Mouse (Mus musculus) CH12.LX (cell line): ENCODE data around the gene Retreg3. TPM values are rescaled to one million over a fixed set of nuclear protein-coding genes. Genes with fewer than 3 reads are reported as not detected.

Experiments
- DNase-seq: peaks from one replicate; pipeline ENCODE4 v3.0.0-alpha.2; 2013; ENCODE audit errors: extremely low read depth
- H3K27ac ChIP-seq: 2 replicates; pipeline ENCODE4 v1.5.1; 2012; ENCODE audit warnings: low read depth, mild to moderate bottlenecking, control low read depth, moderate library complexity; ENCODE audit not compliant: insufficient read depth
- H3K27me3 ChIP-seq: replicated peaks from 2 replicates; pipeline ENCODE3; 2012; ENCODE audit warnings: inconsistent platforms
- H3K36me3 ChIP-seq, 2 experiments: replicated peaks in 1 of 2; 2 replicates each; pipeline versions ENCODE3 to v1.6.1; 2012; ENCODE audit warnings: inconsistent platforms in 1 of 2, low read length in 1 of 2, mild to moderate bottlenecking in 1 of 2, mixed read lengths in 1 of 2, moderate library complexity in 1 of 2; ENCODE audit not compliant: control insufficient read depth in 1 of 2, insufficient read depth in 1 of 2
- H3K4me1 ChIP-seq, 2 experiments: 2 replicates each; pipeline ENCODE4 v1.6.1; 2012; ENCODE audit warnings: inconsistent platforms in 1 of 2, moderate library complexity in 1 of 2; ENCODE audit not compliant: insufficient read depth in 2 of 2, control insufficient read depth in 1 of 2
- H3K4me2 ChIP-seq: 2 replicates; pipeline ENCODE4 v1.6.1; 2012; ENCODE audit warnings: low read depth, mild to moderate bottlenecking, control low read depth; ENCODE audit not compliant: poor library complexity, insufficient read depth, severe bottlenecking
- H3K4me3 ChIP-seq, 3 experiments: fragments of 150-350 bp in 1 of 3; sonication (generic) in 1 of 3; replicated peaks in 1 of 3; 2 replicates each; pipeline versions ENCODE3 to v1.5.1; 2011 to 2012; ENCODE audit warnings: low read depth in 2 of 3, low read length in 2 of 3, mild to moderate bottlenecking in 2 of 3, moderate library complexity in 2 of 3, control low read depth in 1 of 3, improper control_type of control experiment in 1 of 3, inconsistent platforms in 1 of 3, mixed read lengths in 1 of 3; ENCODE audit not compliant: poor library complexity in 1 of 3
- H3K79me2 ChIP-seq: replicated peaks from 2 replicates; pipeline ENCODE4 v1.6.1; 2012; ENCODE audit warnings: mild to moderate bottlenecking, moderate library complexity; ENCODE audit not compliant: control insufficient read depth, poor library complexity, insufficient read depth, severe bottlenecking; ENCODE audit errors: extremely low read depth
- H3K9ac ChIP-seq: 2 replicates; pipeline ENCODE4 v1.6.1; 2012; ENCODE audit warnings: low read depth, mild to moderate bottlenecking, control low read depth, moderate library complexity; ENCODE audit not compliant: insufficient read depth
- H3K9me3 ChIP-seq: replicated peaks from 2 replicates; pipeline ENCODE3; 2012; ENCODE audit warnings: low read length, inconsistent platforms, mixed read lengths
- CHD1 ChIP-seq: IDR thresholded peaks from 2 replicates; pipeline ENCODE4 v1.6.1; 2012; ENCODE audit warnings: low read depth, low read length, improper control_type of control experiment, inconsistent platforms
- CHD2 ChIP-seq: IDR thresholded peaks from 2 replicates; pipeline ENCODE4 v1.6.1; 2011; ENCODE audit warnings: low read length, improper control_type of control experiment
- CTCF ChIP-seq, 2 experiments: IDR thresholded peaks in 1 of 2; conservative IDR thresholded peaks in 1 of 2; 2 replicates each; pipeline ENCODE4 v1.5.1; 2011 to 2012; ENCODE audit warnings: low read depth in 2 of 2, low read length in 2 of 2, improper control_type of control experiment in 1 of 2, inconsistent platforms in 1 of 2, mild to moderate bottlenecking in 1 of 2, moderate library complexity in 1 of 2
- E2F4 ChIP-seq: IDR thresholded peaks from 2 replicates; pipeline ENCODE4 v1.6.1; 2011; ENCODE audit warnings: low read depth, low read length, improper control_type of control experiment; ENCODE audit not compliant: insufficient replicate concordance
- ELF1 ChIP-seq: IDR thresholded peaks from 2 replicates; pipeline ENCODE4 v1.6.1; 2014; ENCODE audit warnings: low read depth, mild to moderate bottlenecking, inconsistent platforms, low read length, improper control_type of control experiment
- EP300 ChIP-seq: IDR thresholded peaks from 2 replicates; pipeline ENCODE4 v1.6.1; 2011; ENCODE audit warnings: low read length, improper control_type of control experiment
- GABPA ChIP-seq: IDR thresholded peaks from 2 replicates; pipeline ENCODE4 v1.6.1; 2012; ENCODE audit warnings: low read depth, low read length, improper control_type of control experiment, inconsistent platforms; ENCODE audit not compliant: insufficient replicate concordance
- JUN ChIP-seq: IDR thresholded peaks from 2 replicates; pipeline ENCODE4 v1.6.1; 2011; ENCODE audit warnings: low read depth, mild to moderate bottlenecking, low read length, improper control_type of control experiment, moderate library complexity; ENCODE audit not compliant: insufficient read depth
- JUND ChIP-seq: conservative IDR thresholded peaks from 2 replicates; pipeline ENCODE4 v1.6.1; 2011; ENCODE audit warnings: low read depth, low read length, improper control_type of control experiment
- KAT2A ChIP-seq: IDR thresholded peaks from 2 replicates; pipeline ENCODE4 v1.6.1; 2012; ENCODE audit warnings: low read length, improper control_type of control experiment, inconsistent platforms; ENCODE audit not compliant: insufficient replicate concordance
- MAFK ChIP-seq: IDR thresholded peaks from 2 replicates; pipeline ENCODE4 v1.6.1; 2011; ENCODE audit warnings: low read length, improper control_type of control experiment; ENCODE audit not compliant: insufficient replicate concordance
- MAZ ChIP-seq: IDR thresholded peaks from 2 replicates; pipeline ENCODE4 v1.6.1; 2012; ENCODE audit warnings: low read depth, mild to moderate bottlenecking, inconsistent platforms, low read length, improper control_type of control experiment, moderate library complexity
- MEF2A ChIP-seq: IDR thresholded peaks from 2 replicates; pipeline ENCODE4 v1.6.1; 2014; ENCODE audit warnings: low read depth, mild to moderate bottlenecking, inconsistent platforms, low read length, improper control_type of control experiment, borderline replicate concordance
- MXI1 ChIP-seq: IDR thresholded peaks from 2 replicates; pipeline ENCODE4 v1.6.1; 2011; ENCODE audit warnings: mild to moderate bottlenecking, low read depth, low read length, improper control_type of control experiment
- NRF1 ChIP-seq: IDR thresholded peaks from 2 replicates; pipeline ENCODE4 v1.6.1; 2014; ENCODE audit warnings: low read depth, mild to moderate bottlenecking, inconsistent platforms, low read length, improper control_type of control experiment, moderate library complexity
- PAX5 ChIP-seq: IDR thresholded peaks from 2 replicates; pipeline ENCODE4 v1.6.1; 2012; ENCODE audit warnings: low read length, inconsistent platforms, mixed read lengths
- POLR2A ChIP-seq: IDR thresholded peaks from 2 replicates; pipeline ENCODE4 v1.6.1; 2011; ENCODE audit warnings: low read depth, mild to moderate bottlenecking, improper control_type of control experiment, low read length
- POLR2AphosphoS2 ChIP-seq: IDR thresholded peaks from 2 replicates; pipeline ENCODE4 v1.6.1; 2011; ENCODE audit warnings: low read depth, low read length, improper control_type of control experiment
- RAD21 ChIP-seq: IDR thresholded peaks from 2 replicates; pipeline ENCODE4 v1.6.1; 2011; ENCODE audit warnings: low read depth, mild to moderate bottlenecking, low read length, improper control_type of control experiment, moderate library complexity
- RCOR1 ChIP-seq: conservative IDR thresholded peaks from 2 replicates; pipeline ENCODE4 v1.6.1; 2012; ENCODE audit warnings: low read depth, mild to moderate bottlenecking, inconsistent platforms, low read length, improper control_type of control experiment
- SIN3A ChIP-seq: IDR thresholded peaks from 2 replicates; pipeline ENCODE4 v1.6.1; 2012; ENCODE audit warnings: low read length, improper control_type of control experiment, inconsistent platforms
- TBP ChIP-seq: conservative IDR thresholded peaks from 2 replicates; pipeline ENCODE4 v1.6.1; 2011; ENCODE audit warnings: low read depth, low read length, improper control_type of control experiment
- TCF12 ChIP-seq: IDR thresholded peaks from 2 replicates; pipeline ENCODE4 v1.6.1; 2014; ENCODE audit warnings: low read depth, mild to moderate bottlenecking, inconsistent platforms, low read length, improper control_type of control experiment
- UBTF ChIP-seq: IDR thresholded peaks from 2 replicates; pipeline ENCODE4 v1.6.1; 2012; ENCODE audit warnings: low read depth, mild to moderate bottlenecking, inconsistent platforms, low read length, improper control_type of control experiment, moderate library complexity
- USF1 ChIP-seq: IDR thresholded peaks from 2 replicates; pipeline ENCODE4 v1.6.1; 2014; ENCODE audit warnings: low read depth, mild to moderate bottlenecking, inconsistent platforms, low read length, improper control_type of control experiment
- USF2 ChIP-seq: conservative IDR thresholded peaks from 2 replicates; pipeline ENCODE4 v1.6.1; 2011; ENCODE audit warnings: low read depth, low read length, improper control_type of control experiment
- ZMIZ1 ChIP-seq: IDR thresholded peaks from 2 replicates; pipeline ENCODE4 v1.6.1; 2012; ENCODE audit warnings: low read depth, mild to moderate bottlenecking, inconsistent platforms, low read length, improper control_type of control experiment
- ZNF384 ChIP-seq: IDR thresholded peaks from 2 replicates; pipeline ENCODE4 v1.6.1; 2012; ENCODE audit warnings: low read depth, low read length, improper control_type of control experiment, inconsistent platforms
- dilution Hi-C: fragments of 300-500 bp; cut with MboI; formaldehyde crosslinking; loops from 2 replicates; pipeline ENCODE4 v1.14.3; 2020; ENCODE audit warnings: low sequenced_read_pairs; ENCODE audit not compliant: extremely low pct_unique_long_range_greater_than_20kb, extremely low pct_ligation_motif_present
- in situ Hi-C: fragments of 300-500 bp; cut with MboI; formaldehyde crosslinking; loops from 3 replicates; pipeline ENCODE4 v1.14.3; 2019; ENCODE audit warnings: low sequenced_read_pairs, low pct_ligation_motif_present, low pct_unique_long_range_greater_than_20kb, mixed read lengths
- polyA plus RNA-seq: library from polyadenylated mRNA; unstranded; fragments of >175 nt; gene quantifications from 2 replicates; pipeline ENCODE4 v1.2.1, GENCODE M21; 2012; ENCODE audit warnings: low read depth; ENCODE audit not compliant: insufficient read length
- total RNA-seq, 2 experiments: library from RNA; depleted of rRNA; stranded (reverse); fragments of 300-350 nt in 1 of 2; fragments of >200 nt in 1 of 2; gene quantifications; 2 replicates each; pipeline ENCODE4 v1.2.3; 2012 to 2014

Gene Retreg3
- total and polyA plus RNA-seq, 3 experiments = 48.2 to 55.9 (median 54.3) TPM

- Histone ChIP-seq H3K27ac (peak overlapping the region; percentile 55), H3K4me2 (peak overlapping the region; percentile 80), H3K4me3 (peak overlapping the region; percentile 75 to 100 (median 88)), H3K4me1 (peaks cover 22 to 50% of the 10 kb centered on the region in 2 experiments), H3K27me3 (peaks cover 3% of the 10 kb centered on the region), H3K79me2 (peaks cover 17% of the 10 kb centered on the region; the same call in 1 of the 2 replicates), H3K36me3 (peaks cover 14 to 32% of the 10 kb centered on the region in 2 experiments), H3K9ac (peak overlapping the region; percentile 95), H3K9me3 (no peaks in the 10 kb centered on the region)
- dilution Hi-C loops = no loop called here
- in situ Hi-C loops = loop anchor here (5.0 to 10.0 kb wide), 2 partner anchors 99 to 222 kb away; partner anchors contain the start of gene Becn1
- no peak for TF ChIP-seq UBTF
- TF ChIP-seq USF1 = no peak
- TF ChIP-seq POLR2A = no peak
- TF ChIP-seq E2F4 = no peak
- no peak for TF ChIP-seq TCF12
- TF ChIP-seq CTCF (conservative IDR thresholded peaks at IDR 0.05 in 1 of 2, IDR thresholded peaks at IDR 0.05 in 1 of 2; ENCODE audit: low read depth in 2 of 2, low read length in 2 of 2) = no peak
- no peak for TF ChIP-seq CHD2
- no peak for TF ChIP-seq ZMIZ1
- no peak for TF ChIP-seq ELF1
- TF ChIP-seq USF2 = no peak
- TF ChIP-seq SIN3A = no peak
- no peak for TF ChIP-seq ZNF384
- no peak for TF ChIP-seq MEF2A
- TF ChIP-seq NRF1 = no peak
- DNase-seq = no peak
Measured at GRCm38 (mm10) chr11:101083083-101083697, 36.5 kb downstream of the Retreg3 start.

- H3K79me2 ChIP-seq = peaks cover 14% of the 10 kb centered on the region; the same call in 1 of the 2 replicates
- dilution Hi-C loops (no loop called here), in situ Hi-C loops (loop anchor here (5.0 to 10.0 kb wide), 2 partner anchors 100 to 222 kb away; partner anchors contain the start of gene Becn1)
- peak within 1 kb of the TSS; percentile 75 to 100 (median 88) for H3K4me3 ChIP-seq
- H3K9me3 ChIP-seq = no peaks in the 10 kb centered on the region
- H3K27ac ChIP-seq = peak within 1 kb of the TSS; percentile 55
- peaks cover 3% of the 10 kb centered on the region for H3K27me3 ChIP-seq
- DNase-seq = peak; percentile 94
- peak within 1 kb of the TSS; percentile 95 for H3K9ac ChIP-seq
- H3K4me1 ChIP-seq = peaks cover 17 to 43% of the 10 kb centered on the region in 2 experiments
- peak within 1 kb of the TSS; percentile 80 for H3K4me2 ChIP-seq
- H3K36me3 ChIP-seq = peaks cover 14 to 28% of the 10 kb centered on the region in 2 experiments
- TF ChIP-seq MAZ (peak; percentile 91), TBP (peak; percentile 87; the same call in 1 of the 2 replicates), ZNF384 (no peak), MAFK (peak; percentile 45; the same call in 1 of the 2 replicates), E2F4 (0 out of 2 replicates have a peak, but pooled peaks have one; percentile 21), KAT2A (peak; percentile 74; the same call in 1 of the 2 replicates), RAD21 (peak; percentile 77), EP300 (0 out of 2 replicates have a peak, but pooled peaks have one; percentile 8), ELF1 (peak; percentile 92), USF2 (no peak), PAX5 (no peak), GABPA (no peak; the same call in 1 of the 2 replicates), JUND (0 out of 2 replicates have a peak, but pooled peaks have one; percentile 31), CHD1 (peak; percentile 46), RCOR1 (peak; percentile 66; the same call in 1 of the 2 replicates), MXI1 (peak; percentile 92), POLR2AphosphoS2 (peak; percentile 96), USF1 (no peak; the same call in 1 of the 2 replicates), JUN (no peak; the same call in 1 of the 2 replicates)
Measured at GRCm38 (mm10) chr11:101082208-101083082, 37.2 kb downstream of the Retreg3 start, which contains the start of gene Coasy. Gene Coasy, plus strand, starts transcription at chr11:101082565.
